Mouse (Mus musculus): ENCODE measurements at regions not wholly inside any gene's neighbourhood (a gene's known extent, or its start where the extent isn't known, plus 50 kb on each side); places are given as distances from the start of the nearest gene placed in this dataset.
A peak's percentile ranks its signal among the peaks of the same experiment; 100 is the strongest.

DNA sequence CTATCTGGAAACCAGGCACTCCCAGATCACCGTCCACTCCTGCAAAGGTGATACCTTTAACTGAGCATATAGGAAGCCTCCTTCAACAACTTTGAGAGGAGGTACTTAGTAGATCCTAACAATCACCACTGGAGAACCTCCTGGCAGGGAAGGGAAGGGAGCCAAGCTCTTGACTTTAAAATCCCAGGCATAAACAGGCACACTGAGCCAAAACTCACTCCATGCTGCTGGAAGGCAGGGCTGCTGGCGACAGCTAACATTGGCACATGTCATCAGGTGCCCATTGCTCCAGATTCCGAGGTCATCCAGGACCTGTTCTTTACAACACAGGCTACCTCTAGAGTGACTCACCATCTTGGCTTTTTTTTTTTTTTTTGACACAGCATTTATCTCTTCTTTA is 170.9 kb upstream of the 1700066M21Rik start:
- Histone ChIP-seq H3K27ac (ENCODE audit: low read depth, low read length) (no peak overlapping the region), H3K9me3 (ENCODE audit: control insufficient read depth, low read length) (no peaks in the 10 kb centered on the region), H3K4me1 (ENCODE audit: control insufficient read depth, insufficient read depth, low read depth, low read length) (peaks cover 4% of the 10 kb centered on the region), H3K9ac (ENCODE audit: low read depth, low read length) (no peak overlapping the region), H3K27me3 (replicated peaks; ENCODE audit: control insufficient read depth, insufficient read depth, low read length) (peaks cover 5% of the 10 kb centered on the region), H3K4me2 (ENCODE audit: low read length) (no peak overlapping the region), H3K4me3 (ENCODE audit: low read length) (no peak overlapping the region), H3K36me3 (ENCODE audit: control insufficient read depth, insufficient read depth, low read length) (no peaks in the 10 kb centered on the region)
- ATAC-seq, result no peak
- 67% methylated on average over 3 of the region's 3 CpGs for WGBS

GRCm38 (mm10) chr1:57206944-57207343 is 170.5 kb upstream of the 1700066M21Rik start:
- H3K4me2 ChIP-seq (ENCODE audit: low read length), result no peak overlapping the region
- H3K27me3 ChIP-seq (replicated peaks; ENCODE audit: control insufficient read depth, insufficient read depth, low read length), result peaks cover 5% of the 10 kb centered on the region
- H3K4me3 ChIP-seq (ENCODE audit: low read length), result no peak overlapping the region
- H3K4me1 ChIP-seq (ENCODE audit: control insufficient read depth, insufficient read depth, low read depth, low read length), result peaks cover 4% of the 10 kb centered on the region
- WGBS, result 11% methylated on average over 1 of the region's 1 CpGs
- H3K27ac ChIP-seq (ENCODE audit: low read depth, low read length), result no peak overlapping the region
- ATAC-seq, result no peak
- no peak overlapping the region for H3K9ac ChIP-seq (ENCODE audit: low read depth, low read length)
- no peaks in the 10 kb centered on the region for H3K9me3 ChIP-seq (ENCODE audit: control insufficient read depth, low read length)
- no peaks in the 10 kb centered on the region for H3K36me3 ChIP-seq (ENCODE audit: control insufficient read depth, insufficient read depth, low read length)

GRCm38 (mm10) chr1:57208415-57208814 is 169.0 kb upstream of the 1700066M21Rik start:
- 78% methylated on average over 9 of the region's 9 CpGs for WGBS
- Histone ChIP-seq H3K36me3 (ENCODE audit: control insufficient read depth, insufficient read depth, low read length) (no peaks in the 10 kb centered on the region), H3K4me1 (ENCODE audit: control insufficient read depth, insufficient read depth, low read depth, low read length) (peaks cover 7% of the 10 kb centered on the region), H3K27me3 (replicated peaks; ENCODE audit: control insufficient read depth, insufficient read depth, low read length) (peaks cover 5% of the 10 kb centered on the region), H3K4me3 (ENCODE audit: low read length) (no peak overlapping the region), H3K9me3 (ENCODE audit: control insufficient read depth, low read length) (no peaks in the 10 kb centered on the region), H3K9ac (ENCODE audit: low read depth, low read length) (no peak overlapping the region), H3K4me2 (ENCODE audit: low read length) (no peak overlapping the region), H3K27ac (ENCODE audit: low read depth, low read length) (no peak overlapping the region)
- ATAC-seq, result no peak

GRCm38 (mm10) chr1:57209281-57209680 is 168.1 kb upstream of the 1700066M21Rik start:
- Histone ChIP-seq H3K9me3 (ENCODE audit: control insufficient read depth, low read length) (no peaks in the 10 kb centered on the region), H3K4me3 (ENCODE audit: low read length) (no peak overlapping the region), H3K27me3 (replicated peaks; ENCODE audit: control insufficient read depth, insufficient read depth, low read length) (peaks cover 5% of the 10 kb centered on the region), H3K4me1 (ENCODE audit: control insufficient read depth, insufficient read depth, low read depth, low read length) (peaks cover 13% of the 10 kb centered on the region), H3K36me3 (ENCODE audit: control insufficient read depth, insufficient read depth, low read length) (no peaks in the 10 kb centered on the region), H3K9ac (ENCODE audit: low read depth, low read length) (no peak overlapping the region), H3K27ac (ENCODE audit: low read depth, low read length) (no peak overlapping the region), H3K4me2 (ENCODE audit: low read length) (no peak overlapping the region)
- 60% methylated on average over 2 of the region's 2 CpGs for WGBS
- no peak for ATAC-seq

GRCm38 (mm10) chr1:57211046-57211445 is 166.4 kb upstream of the 1700066M21Rik start:
- WGBS, result 14% methylated on average over 2 of the region's 2 CpGs
- Histone ChIP-seq H3K4me1 (ENCODE audit: control insufficient read depth, insufficient read depth, low read depth, low read length) (peaks cover 12% of the 10 kb centered on the region), H3K27ac (ENCODE audit: low read depth, low read length) (no peak overlapping the region), H3K9me3 (ENCODE audit: control insufficient read depth, low read length) (no peaks in the 10 kb centered on the region), H3K4me3 (ENCODE audit: low read length) (no peak overlapping the region), H3K4me2 (ENCODE audit: low read length) (no peak overlapping the region), H3K27me3 (replicated peaks; ENCODE audit: control insufficient read depth, insufficient read depth, low read length) (peaks cover 5% of the 10 kb centered on the region), H3K36me3 (ENCODE audit: control insufficient read depth, insufficient read depth, low read length) (no peaks in the 10 kb centered on the region), H3K9ac (ENCODE audit: low read depth, low read length) (no peak overlapping the region)
- ATAC-seq, result no peak

- Histone ChIP-seq H3K4me2 (ENCODE audit: low read length) (peak overlapping the region; percentile 48), H3K4me3 (ENCODE audit: low read length) (peak overlapping the region; percentile 19; the same call in 1 of the 2 replicates), H3K36me3 (ENCODE audit: control insufficient read depth, insufficient read depth, low read length) (no peaks in the 10 kb centered on the region), H3K27ac (ENCODE audit: low read depth, low read length) (no peak overlapping the region), H3K27me3 (replicated peaks; ENCODE audit: control insufficient read depth, insufficient read depth, low read length) (no peaks in the 10 kb centered on the region), H3K9ac (ENCODE audit: low read depth, low read length) (peak overlapping the region; percentile 39), H3K9me3 (ENCODE audit: control insufficient read depth, low read length) (no peaks in the 10 kb centered on the region), H3K4me1 (ENCODE audit: control insufficient read depth, insufficient read depth, low read depth, low read length) (peaks cover 12% of the 10 kb centered on the region)
- ATAC-seq, result peak; percentile 65
- 18% methylated on average over 16 of the region's 16 CpGs for WGBS
Measured at GRCm38 (mm10) chr1:57213428-57213874, 164.0 kb upstream of the 1700066M21Rik start.

- H3K27me3 ChIP-seq (replicated peaks; ENCODE audit: control insufficient read depth, insufficient read depth, low read length), result no peaks in the 10 kb centered on the region
- WGBS, result 44% methylated on average over 2 of the region's 2 CpGs
- no peak for ATAC-seq
- H3K36me3 ChIP-seq (ENCODE audit: control insufficient read depth, insufficient read depth, low read length), result no peaks in the 10 kb centered on the region
- no peak overlapping the region for H3K4me3 ChIP-seq (ENCODE audit: low read length)
- no peak overlapping the region for H3K9ac ChIP-seq (ENCODE audit: low read depth, low read length)
- H3K4me2 ChIP-seq (ENCODE audit: low read length), result no peak overlapping the region
- no peaks in the 10 kb centered on the region for H3K9me3 ChIP-seq (ENCODE audit: control insufficient read depth, low read length)
- no peak overlapping the region for H3K27ac ChIP-seq (ENCODE audit: low read depth, low read length)
- peaks cover 12% of the 10 kb centered on the region for H3K4me1 ChIP-seq (ENCODE audit: control insufficient read depth, insufficient read depth, low read depth, low read length)
Measured at GRCm38 (mm10) chr1:57214266-57214665, 163.2 kb upstream of the 1700066M21Rik start.

DNA sequence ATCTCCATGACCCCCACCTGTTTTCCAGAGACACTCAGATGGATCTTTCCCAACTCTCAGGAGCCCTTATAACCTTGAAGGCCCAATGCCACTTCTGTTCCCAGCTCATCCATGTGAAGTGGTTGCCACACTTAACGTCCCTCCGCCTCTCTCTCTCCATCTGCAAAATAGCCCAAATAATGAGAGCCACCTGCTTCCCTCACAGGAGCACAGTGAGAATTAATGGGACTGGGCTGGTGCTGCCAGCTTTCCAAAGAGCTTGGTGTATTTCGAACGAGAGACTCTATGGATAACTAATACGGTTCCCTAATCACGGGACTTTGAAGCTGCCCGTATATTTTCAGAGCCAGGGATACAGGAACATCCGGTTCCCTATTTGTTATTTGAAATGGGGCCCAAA is 159.8 kb upstream of the 1700066M21Rik start:
- Histone ChIP-seq H3K36me3 (ENCODE audit: control insufficient read depth, insufficient read depth, low read length) (no peaks in the 10 kb centered on the region), H3K9me3 (ENCODE audit: control insufficient read depth, low read length) (no peaks in the 10 kb centered on the region), H3K27ac (ENCODE audit: low read depth, low read length) (no peak overlapping the region), H3K4me3 (ENCODE audit: low read length) (no peak overlapping the region), H3K4me2 (ENCODE audit: low read length) (no peak overlapping the region), H3K27me3 (replicated peaks; ENCODE audit: control insufficient read depth, insufficient read depth, low read length) (no peaks in the 10 kb centered on the region), H3K9ac (ENCODE audit: low read depth, low read length) (no peak overlapping the region), H3K4me1 (ENCODE audit: control insufficient read depth, insufficient read depth, low read depth, low read length) (peaks cover 12% of the 10 kb centered on the region)
- ATAC-seq, result no peak; the same call in 1 of the 2 replicates
- 51% methylated on average over 8 of the region's 8 CpGs for WGBS

GRCm38 (mm10) chr1:57218127-57218526 is 159.3 kb upstream of the 1700066M21Rik start:
- Histone ChIP-seq H3K4me1 (ENCODE audit: control insufficient read depth, insufficient read depth, low read depth, low read length) (peaks cover 12% of the 10 kb centered on the region), H3K36me3 (ENCODE audit: control insufficient read depth, insufficient read depth, low read length) (no peaks in the 10 kb centered on the region), H3K9me3 (ENCODE audit: control insufficient read depth, low read length) (no peaks in the 10 kb centered on the region), H3K4me3 (ENCODE audit: low read length) (no peak overlapping the region), H3K9ac (ENCODE audit: low read depth, low read length) (no peak overlapping the region), H3K27ac (ENCODE audit: low read depth, low read length) (no peak overlapping the region), H3K4me2 (ENCODE audit: low read length) (no peak overlapping the region), H3K27me3 (replicated peaks; ENCODE audit: control insufficient read depth, insufficient read depth, low read length) (no peaks in the 10 kb centered on the region)
- 7% methylated on average over 2 of the region's 2 CpGs for WGBS
- ATAC-seq, result no peak

- Histone ChIP-seq H3K4me3 (ENCODE audit: low read length) (no peak overlapping the region), H3K36me3 (ENCODE audit: control insufficient read depth, insufficient read depth, low read length) (no peaks in the 10 kb centered on the region), H3K4me1 (ENCODE audit: control insufficient read depth, insufficient read depth, low read depth, low read length) (peaks cover 7% of the 10 kb centered on the region), H3K9ac (ENCODE audit: low read depth, low read length) (no peak overlapping the region), H3K9me3 (ENCODE audit: control insufficient read depth, low read length) (no peaks in the 10 kb centered on the region), H3K27ac (ENCODE audit: low read depth, low read length) (no peak overlapping the region), H3K4me2 (ENCODE audit: low read length) (no peak overlapping the region), H3K27me3 (replicated peaks; ENCODE audit: control insufficient read depth, insufficient read depth, low read length) (no peaks in the 10 kb centered on the region)
- WGBS, result 23% methylated on average over 3 of the region's 3 CpGs
- no peak; the same call in 1 of the 2 replicates for ATAC-seq
Measured at GRCm38 (mm10) chr1:57218616-57219015, 158.8 kb upstream of the 1700066M21Rik start.
